Mouse (Mus musculus): Measurements from ENCODE around the gene Srsf3. TPM values are rescaled to one million over a fixed set of nuclear protein-coding genes. Genes with fewer than 3 reads are reported as not detected.
A peak's percentile ranks its signal among the peaks of the same experiment; 100 is the strongest.

Srsf3 gene
- total and polyA plus RNA-seq, 3 experiments = 64.5 to 84.9 (median 84.5) TPM

DNA sequence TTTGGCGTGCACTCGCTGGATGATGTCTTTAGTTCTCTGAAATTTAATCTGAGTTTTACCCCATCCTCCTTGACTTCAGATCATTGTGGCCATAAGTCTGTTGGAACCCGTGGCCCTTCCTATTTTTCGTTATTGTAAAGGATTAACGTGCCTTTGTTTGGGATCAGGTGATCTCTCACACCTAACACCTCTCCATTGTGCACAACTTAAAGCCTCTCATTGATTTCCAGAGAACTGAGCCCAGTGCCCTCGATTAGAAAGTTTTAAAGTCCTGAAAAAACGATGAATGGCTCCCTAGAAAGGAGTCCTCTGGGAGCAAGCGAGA, 24.1 kb upstream of the Srsf3 start:
- Histone ChIP-seq H3K4me1 (ENCODE audit: control insufficient read depth, insufficient read depth, low read length) (peaks cover 6% of the 10 kb centered on the region), H3K27me3 (ENCODE audit: control insufficient read depth, insufficient read depth, low read length) (no peaks in the 10 kb centered on the region), H3K79me2 (replicated peaks; ENCODE audit: control insufficient read depth, insufficient read depth, low read length) (peaks cover 6% of the 10 kb centered on the region; the same call in 1 of the 2 replicates), H3K27ac (peak overlapping the region; percentile 98), H3K36me3 (ENCODE audit: control insufficient read depth, insufficient read depth, low read length) (peaks cover 8% of the 10 kb centered on the region), H3K4me3 (peak overlapping the region; percentile 95), H3K9ac (ENCODE audit: low read depth, low read length) (peak overlapping the region; percentile 39)
- DNase-seq = no peak
- WGBS = 15% methylated on average over 8 of the region's 8 CpGs
- no peak for TF ChIP-seq EP300 (IDR thresholded peaks at IDR 0.05; ENCODE audit: insufficient read depth, low read depth, low read length)
- intact Hi-C loops (cut with DNase I) = loop anchor here (5.0 kb wide), 1 partner anchor 56 kb away; the partner anchor contains the start of gene Kctd20

DNA sequence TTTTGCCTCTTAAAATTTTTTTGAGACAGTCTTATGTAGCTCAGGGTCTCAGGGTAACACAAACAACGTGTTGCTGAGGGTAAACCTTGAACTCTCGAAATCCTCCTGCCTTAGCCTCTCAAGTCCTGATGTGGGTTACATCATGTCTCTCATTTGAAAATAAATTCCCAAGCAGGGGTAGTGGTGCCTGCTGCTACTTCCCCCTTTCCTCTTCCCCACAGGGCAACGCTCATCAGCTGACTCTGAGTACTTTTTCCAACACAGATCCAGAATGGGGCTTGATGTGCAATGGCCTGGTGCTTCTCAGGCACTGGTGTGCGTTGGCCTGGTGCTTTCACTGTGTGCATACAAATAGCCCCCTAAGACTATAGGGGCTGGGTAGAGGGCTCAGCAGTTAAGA, 23.2 kb upstream of the Srsf3 start:
- DNase-seq = no peak
- TF ChIP-seq CTCF (IDR thresholded peaks at IDR 0.05) (no peak), EP300 (IDR thresholded peaks at IDR 0.05; ENCODE audit: insufficient read depth, low read depth, low read length) (no peak), POLR2A (IDR thresholded peaks at IDR 0.05; ENCODE audit: insufficient read depth, low read depth, low read length) (no peak)

DNA sequence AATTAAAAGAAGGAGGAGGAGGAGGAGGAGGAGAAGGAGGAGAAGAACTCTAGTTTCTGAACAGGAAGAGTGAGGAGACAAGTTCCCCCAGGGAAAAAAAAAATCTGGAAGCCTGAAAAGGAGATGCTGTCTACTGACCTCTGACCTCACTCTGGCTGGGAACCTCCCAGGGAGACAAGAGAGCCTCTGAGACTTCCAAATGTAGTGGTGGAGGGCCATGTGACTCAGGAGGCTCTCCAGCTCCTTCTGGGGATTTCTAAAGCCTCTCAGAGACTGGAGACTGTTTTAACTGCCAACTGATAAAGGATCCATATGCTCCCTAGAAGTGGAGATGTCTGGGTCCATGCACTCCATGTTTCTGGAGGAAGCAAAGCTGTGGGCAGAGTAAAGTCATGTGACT, 18.2 kb upstream of the Srsf3 start:
- H3K27ac ChIP-seq = no peak overlapping the region
- no peak for TF ChIP-seq POLR2A (IDR thresholded peaks at IDR 0.05; ENCODE audit: insufficient read depth, low read depth, low read length)
- no peak for TF ChIP-seq CTCF (IDR thresholded peaks at IDR 0.05)
- TF ChIP-seq EP300 (IDR thresholded peaks at IDR 0.05; ENCODE audit: insufficient read depth, low read depth, low read length) = no peak
- no peak overlapping the region for H3K4me3 ChIP-seq
- H3K36me3 ChIP-seq (ENCODE audit: control insufficient read depth, insufficient read depth, low read length) = no peaks in the 10 kb centered on the region
- H3K9ac ChIP-seq (ENCODE audit: low read depth, low read length) = no peak overlapping the region
- intact Hi-C loops (cut with DNase I) = loop anchor here (2.0 kb wide), 1 partner anchor 15 kb away; no protein-coding TSS in a partner anchor
- H3K4me1 ChIP-seq (ENCODE audit: control insufficient read depth, insufficient read depth, low read length) = no peaks in the 10 kb centered on the region; the same call in 1 of the 2 replicates
- DNase-seq = peak in 1 of 2 experiments; percentile 49
- no peaks in the 10 kb centered on the region for H3K79me2 ChIP-seq (replicated peaks; ENCODE audit: control insufficient read depth, insufficient read depth, low read length)
- no peaks in the 10 kb centered on the region for H3K27me3 ChIP-seq (ENCODE audit: control insufficient read depth, insufficient read depth, low read length)

More for the DNA sequence above, 23.2 kb upstream of the Srsf3 start:
- 87% methylated on average over 4 of the region's 4 CpGs for WGBS
- no peaks in the 10 kb centered on the region for H3K27me3 ChIP-seq (ENCODE audit: control insufficient read depth, insufficient read depth, low read length)
- H3K27ac ChIP-seq = no peak overlapping the region
- no peak overlapping the region for H3K4me3 ChIP-seq
- peaks cover 6% of the 10 kb centered on the region for H3K4me1 ChIP-seq (ENCODE audit: control insufficient read depth, insufficient read depth, low read length)
- intact Hi-C loops (cut with DNase I) = loop anchor here (5.0 kb wide), 1 partner anchor 57 kb away; the partner anchor contains the start of gene Kctd20
- H3K9ac ChIP-seq (ENCODE audit: low read depth, low read length) = no peak overlapping the region
- peaks cover 6% of the 10 kb centered on the region; the same call in 1 of the 2 replicates for H3K79me2 ChIP-seq (replicated peaks; ENCODE audit: control insufficient read depth, insufficient read depth, low read length)
- H3K36me3 ChIP-seq (ENCODE audit: control insufficient read depth, insufficient read depth, low read length) = peaks cover 4% of the 10 kb centered on the region

- DNase-seq = no peak
- TF ChIP-seq POLR2A (IDR thresholded peaks at IDR 0.05; ENCODE audit: insufficient read depth, low read depth, low read length) = no peak
- TF ChIP-seq CTCF (IDR thresholded peaks at IDR 0.05) = peak; percentile 80
- TF ChIP-seq EP300 (IDR thresholded peaks at IDR 0.05; ENCODE audit: insufficient read depth, low read depth, low read length) = no peak
- Histone ChIP-seq H3K27me3 (ENCODE audit: control insufficient read depth, insufficient read depth, low read length) (no peaks in the 10 kb centered on the region), H3K79me2 (replicated peaks; ENCODE audit: control insufficient read depth, insufficient read depth, low read length) (no peaks in the 10 kb centered on the region), H3K36me3 (ENCODE audit: control insufficient read depth, insufficient read depth, low read length) (no peaks in the 10 kb centered on the region), H3K4me1 (ENCODE audit: control insufficient read depth, insufficient read depth, low read length) (no peaks in the 10 kb centered on the region; the same call in 1 of the 2 replicates), H3K27ac (no peak overlapping the region), H3K4me3 (no peak overlapping the region), H3K9ac (ENCODE audit: low read depth, low read length) (no peak overlapping the region)
- 23% methylated on average over 2 of the region's 2 CpGs for WGBS
- intact Hi-C loops (cut with DNase I) = loop anchor here (2.0 kb wide), 1 partner anchor 13 kb away; no protein-coding TSS in a partner anchor
These were observed 16.8 kb upstream of the Srsf3 start for GRCm38 (mm10) chr17:29015638-29016037.

- TF ChIP-seq EP300 (IDR thresholded peaks at IDR 0.05; ENCODE audit: insufficient read depth, low read depth, low read length) (no peak), CTCF (IDR thresholded peaks at IDR 0.05) (no peak), POLR2A (IDR thresholded peaks at IDR 0.05; ENCODE audit: insufficient read depth, low read depth, low read length) (no peak)
- Histone ChIP-seq H3K4me3 (no peak overlapping the region), H3K79me2 (replicated peaks; ENCODE audit: control insufficient read depth, insufficient read depth, low read length) (no peaks in the 10 kb centered on the region), H3K4me1 (ENCODE audit: control insufficient read depth, insufficient read depth, low read length) (no peaks in the 10 kb centered on the region; the same call in 1 of the 2 replicates), H3K36me3 (ENCODE audit: control insufficient read depth, insufficient read depth, low read length) (no peaks in the 10 kb centered on the region), H3K27ac (no peak overlapping the region), H3K9ac (ENCODE audit: low read depth, low read length) (no peak overlapping the region), H3K27me3 (ENCODE audit: control insufficient read depth, insufficient read depth, low read length) (no peaks in the 10 kb centered on the region)
- WGBS = 80% methylated on average over 4 of the region's 4 CpGs
- intact Hi-C loops (cut with DNase I) = no loop called here
- no peak for DNase-seq
These were observed 15.7 kb upstream of the Srsf3 start for GRCm38 (mm10) chr17:29016705-29017104.

DNA sequence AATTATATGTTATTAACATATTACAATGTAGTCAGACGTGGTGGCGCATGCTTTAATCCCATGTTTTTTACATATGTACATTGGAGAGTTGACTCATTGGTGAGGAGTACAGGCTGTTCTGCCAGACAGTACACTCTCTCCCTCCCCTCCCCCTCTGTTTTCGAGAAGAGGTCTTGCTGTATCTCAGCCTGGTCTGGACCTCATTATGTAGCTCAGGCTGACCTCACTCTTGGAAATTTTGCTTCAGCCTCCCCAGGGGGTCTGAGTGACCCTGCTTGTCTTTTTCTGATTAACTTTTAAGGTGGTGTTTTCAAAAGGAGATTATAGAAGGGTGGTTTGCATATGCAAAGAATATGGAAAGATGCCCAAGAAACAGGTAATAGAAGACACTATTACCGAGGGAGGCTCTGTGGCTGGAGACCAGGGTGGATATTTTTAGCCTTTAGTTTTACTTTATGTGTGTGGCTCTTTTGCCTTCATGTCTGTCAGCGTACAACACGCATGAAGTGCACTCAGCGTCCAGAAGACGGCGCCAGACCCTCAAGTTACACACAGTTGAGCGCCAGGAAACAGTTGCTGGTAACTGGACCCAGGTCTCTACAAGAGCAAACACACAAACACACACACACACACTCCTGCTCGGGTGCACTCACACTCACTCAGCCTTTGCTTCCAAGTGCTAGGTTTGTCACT, 14.0 kb upstream of the Srsf3 start:
- TF ChIP-seq CTCF (IDR thresholded peaks at IDR 0.05) (peak; percentile 47), POLR2A (IDR thresholded peaks at IDR 0.05; ENCODE audit: insufficient read depth, low read depth, low read length) (no peak), EP300 (IDR thresholded peaks at IDR 0.05; ENCODE audit: insufficient read depth, low read depth, low read length) (peak; percentile 28; the same call in 1 of the 2 replicates)
- no peaks in the 10 kb centered on the region; the same call in 1 of the 2 replicates for H3K4me1 ChIP-seq (ENCODE audit: control insufficient read depth, insufficient read depth, low read length)
- H3K27ac ChIP-seq = no peak overlapping the region
- no peaks in the 10 kb centered on the region for H3K27me3 ChIP-seq (ENCODE audit: control insufficient read depth, insufficient read depth, low read length)
- peak; percentile 48 to 55 for DNase-seq
- 63% methylated on average over 11 of the region's 11 CpGs for WGBS
- no peaks in the 10 kb centered on the region for H3K36me3 ChIP-seq (ENCODE audit: control insufficient read depth, insufficient read depth, low read length)
- no peak overlapping the region for H3K9ac ChIP-seq (ENCODE audit: low read depth, low read length)
- no peaks in the 10 kb centered on the region for H3K79me2 ChIP-seq (replicated peaks; ENCODE audit: control insufficient read depth, insufficient read depth, low read length)
- no peak overlapping the region for H3K4me3 ChIP-seq
- intact Hi-C loops (cut with DNase I) = no loop called here

Measured in heart, adult 2 months (tissue).